Mouse (Mus musculus): ENCODE results near the gene Nanp. TPM values are rescaled to one million over a fixed set of nuclear protein-coding genes. Genes with fewer than 3 reads are reported as not detected.

Gene Nanp
- polyA plus RNA-seq (2014; fragmentation: Illumina TruSeq; extraction: RNeasy Lipid Tissue Mini Kit (QIAGEN cat#74804); ENCODE audit: low read depth, low replicate concordance), result 38.0 TPM

GRCm38 (mm10) chr2:151039232-151039695, at the start of gene Nanp, which contains the start of gene Ninl:
Gene Nanp (minus strand): TSS chr2:151039398.
Gene Ninl (minus strand): TSS chr2:151039382.

Other genes with a start within 250 kb of the Nanp start
- 69.4 TPM for gene Abhd12, start 134.7 kb downstream of the Nanp start, polyA plus RNA-seq (2014; fragmentation: Illumina TruSeq; extraction: RNeasy Lipid Tissue Mini Kit (QIAGEN cat#74804); ENCODE audit: low read depth, low replicate concordance)
- gene Gins1, start 134.0 kb downstream of the Nanp start, polyA plus RNA-seq (2014; fragmentation: Illumina TruSeq; extraction: RNeasy Lipid Tissue Mini Kit (QIAGEN cat#74804); ENCODE audit: low read depth, low replicate concordance), result 2.5 TPM
- 10.1 TPM for gene Ninl, start within 50 bp of the Nanp start, polyA plus RNA-seq (2014; fragmentation: Illumina TruSeq; extraction: RNeasy Lipid Tissue Mini Kit (QIAGEN cat#74804); ENCODE audit: low read depth, low replicate concordance)
- gene Gm14151, start 53.0 kb upstream of the Nanp start, polyA plus RNA-seq (2014; fragmentation: Illumina TruSeq; extraction: RNeasy Lipid Tissue Mini Kit (QIAGEN cat#74804); ENCODE audit: low read depth, low replicate concordance), result not detected
- gene Gm14147, start 58.8 kb upstream of the Nanp start, polyA plus RNA-seq (2014; fragmentation: Illumina TruSeq; extraction: RNeasy Lipid Tissue Mini Kit (QIAGEN cat#74804); ENCODE audit: low read depth, low replicate concordance), result not detected